ENCODE assay signal across 8 mouse cellular contexts in the genomic region with DNA sequence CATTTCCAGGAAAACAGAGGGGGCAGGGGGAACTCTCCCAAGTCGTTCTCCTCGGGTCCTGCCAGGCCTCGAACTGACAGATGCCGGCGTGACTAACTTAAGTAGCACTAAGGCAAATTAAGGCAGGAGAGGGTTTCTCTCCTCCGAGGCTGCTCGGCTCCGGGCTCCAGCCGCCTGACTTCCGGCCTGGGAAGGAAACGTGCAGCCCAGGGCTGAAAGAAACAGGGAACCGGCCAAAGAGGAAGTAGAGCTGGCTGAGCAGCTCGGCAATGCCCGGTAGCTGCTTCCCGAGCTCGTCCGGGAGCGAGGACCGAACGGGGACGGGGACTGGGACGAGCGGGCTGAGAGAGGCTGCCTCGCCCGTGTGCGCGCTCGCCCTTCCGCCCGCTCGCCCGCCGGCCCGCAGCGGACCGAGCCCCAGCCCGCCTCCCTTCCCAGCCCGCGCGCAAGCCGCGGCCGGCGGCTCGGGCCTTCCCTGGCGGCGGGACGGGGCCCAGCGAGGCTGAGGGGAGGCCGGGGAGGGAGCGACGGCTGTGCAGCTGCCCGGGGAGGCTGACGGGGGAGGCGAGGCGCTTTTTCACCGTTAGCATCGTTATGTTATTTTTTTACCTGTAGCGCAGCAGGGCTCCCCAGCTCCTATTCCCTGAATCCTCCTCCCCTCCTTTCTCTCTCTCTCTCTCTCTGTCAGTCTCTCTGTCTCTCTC. TPM values are rescaled to one million over a fixed set of nuclear protein-coding genes. Genes with fewer than 3 reads are reported as not detected.
DNase-seq lines count a peak whose midpoint lies in the region; ATAC-seq lines count a peak whose summit lies in the region.

No protein-coding gene starts in this region.

- H3K4me3 ChIP-seq in hindbrain, embryonic 12.5 days, result peak overlapping the region; percentile 83

- ATAC-seq in hindbrain, embryonic 12.5 days (ENCODE audit: low FRiP score), result peak; percentile 86

- H3K27me3 ChIP-seq in hindbrain, embryonic 12.5 days, result no peaks in the 10 kb centered on the region

- peak overlapping the region; percentile 99 for H3K27ac ChIP-seq in hindbrain, embryonic 12.5 days

- H3K36me3 ChIP-seq in hindbrain, embryonic 12.5 days, result no peaks in the 10 kb centered on the region

- peak overlapping the region; percentile 98 for H3K9ac ChIP-seq in hindbrain, embryonic 12.5 days

- under 1% methylated on average over 53 of the region's 59 CpGs for WGBS in hindbrain, embryonic 12.5 days

- H3K4me2 ChIP-seq in hindbrain, embryonic 12.5 days (replicated peaks), result peak overlapping the region; percentile 74

- peak; percentile 83 for DNase-seq in NIH3T3 (ENCODE audit: low read depth)
- DNase-seq in cerebellum, adult 9-11 months, result peak; percentile 79
- DNase-seq in frontal cortex, postnatal 10 days (ENCODE audit: low spot score in 2 of 2), result peak; percentile 36 to 63
- peak; percentile 69 to 73 for DNase-seq in layer of hippocampus, postnatal 10 days (ENCODE audit: low spot score in 2 of 2)
- peak; percentile 78 for DNase-seq in lung, postnatal 10 days
- peak; percentile 58 for DNase-seq in ovary, postnatal 14 days (ENCODE audit: low spot score)
- DNase-seq in thymus, postnatal 10 days (ENCODE audit: low spot score in 2 of 2), result peak; percentile 50 to 58

- H3K4me1 ChIP-seq in hindbrain, embryonic 12.5 days, result peaks cover 7% of the 10 kb centered on the region

- no peaks in the 10 kb centered on the region for H3K9me3 ChIP-seq in hindbrain, embryonic 12.5 days (replicated peaks)

RNA-seq across cellular contexts. Expression of gene Tbc1d5, which starts 0.5 kb away (rescaled TPM):
- 10.5 and 11.7 TPM in 2 replicates for polyA plus RNA-seq in hindbrain, embryonic 12.5 days (2016; fragmentation: Nextera tagmentation; extraction: Ambion mirVana)
- 10 to 100 TPM; 18.4 to 19.7 TPM for total RNA-seq in layer of hippocampus, postnatal 10 days (2021)

Comparison
In these comparisons a context has a peak if more than half of its experiments do, and no peak if none do; other contexts are left out.
1. Peak in every context shown above with its lines: DNase-seq, ATAC-seq, H3K4me3 ChIP-seq and H3K27ac ChIP-seq.